Mouse (Mus musculus): ENCODE results near the gene Baiap2.

GRCm38 (mm10) chr11:120019542-120020440, 77.2 kb downstream of the Baiap2 start:
- TF ChIP-seq CTCF (IDR thresholded peaks at IDR 0.05; ENCODE audit: control insufficient read depth, insufficient read depth, low read length) (no peak), POLR2A (IDR thresholded peaks at IDR 0.05; ENCODE audit: borderline replicate concordance, control insufficient read depth, low read depth, low read length) (no peak)

Data from bone marrow, adult 2 months (tissue).